Mouse (Mus musculus) heart, adult 2 months (tissue): ENCODE results near the gene Dennd4a.

Source experiments
- CTCF ChIP-seq: fragments of 200-600 bp; IDR thresholded peaks from 2 replicates; pipeline ENCODE4 v1.8.1; 2022; ENCODE audit warnings: antibody characterized with exemption, mild to moderate bottlenecking, moderate library complexity
- EP300 ChIP-seq: fragments of 200-500 bp; IDR thresholded peaks from 2 replicates; pipeline ENCODE4 v1.6.1; 2011; ENCODE audit warnings: low read depth, low read length, control low read depth; ENCODE audit not compliant: insufficient read depth

- TF ChIP-seq EP300 (no peak), CTCF (no peak)
Measured at GRCm38 (mm10) chr9:64824389-64825008, 13.4 kb downstream of the Dennd4a start.
